Mouse (Mus musculus): ENCODE data around the gene Tial1. TPM values are rescaled to one million over a fixed set of nuclear protein-coding genes. Genes with fewer than 3 reads are reported as not detected.

Gene Tial1
- polyA plus RNA-seq, 1 experiment from 2014 or later: 17.3 TPM

GRCm38 (mm10) chr7:128391267-128392057 is 70.1 kb downstream of the Tial1 start:
- Histone ChIP-seq H3K27ac (ENCODE audit: low read depth, low read length) (no peak overlapping the region), H3K9ac (ENCODE audit: low read depth, low read length) (no peak overlapping the region), H3K9me3 (ENCODE audit: control insufficient read depth) (no peaks in the 10 kb centered on the region), H3K4me1 (replicated peaks; ENCODE audit: control insufficient read depth, insufficient read depth, low read length) (no peaks in the 10 kb centered on the region), H3K4me2 (replicated peaks; ENCODE audit: low read depth) (no peak overlapping the region), H3K4me3 (ENCODE audit: low read depth, low read length) (no peak overlapping the region), H3K36me3 (ENCODE audit: control insufficient read depth, insufficient read depth) (no peaks in the 10 kb centered on the region), H3K27me3 (replicated peaks; ENCODE audit: control insufficient read depth, insufficient read depth, low read length) (no peaks in the 10 kb centered on the region)
- 53% methylated on average over 12 of the region's 12 CpGs for WGBS
- TF ChIP-seq CTCF (IDR thresholded peaks at IDR 0.05; ENCODE audit: low read depth): no peak
- no peak for ATAC-seq

Small RNA genes within 50 kb of the gene (microRNA-seq; reads per million reads assigned to microRNA genes)
- gene Gm24365: not detected

Other genes starting within 250 kb of the Tial1 start
- 12.1 and 14.0 TPM in 2 replicates for gene Armc5, start 224.4 kb downstream of the Tial1 start, polyA plus RNA-seq (2015; fragmentation: Nextera tagmentation; extraction: Ambion mirVana)
- 3.6 and 4.2 TPM in 2 replicates for gene 9130023H24Rik, start 223.7 kb downstream of the Tial1 start, polyA plus RNA-seq (2015; fragmentation: Nextera tagmentation; extraction: Ambion mirVana)
- gene Tgfb1i1, start 214.9 kb downstream of the Tial1 start, polyA plus RNA-seq (2015; fragmentation: Nextera tagmentation; extraction: Ambion mirVana): 111 and 113 TPM in 2 replicates
- gene Slc5a2, start 196.1 kb downstream of the Tial1 start, polyA plus RNA-seq (2015; fragmentation: Nextera tagmentation; extraction: Ambion mirVana): not detected in 2 replicates
- gene BC017158, start 163.5 kb downstream of the Tial1 start, polyA plus RNA-seq (2015; fragmentation: Nextera tagmentation; extraction: Ambion mirVana): 32.6 and 34.7 TPM in 2 replicates
- gene Rgs10, start 43.0 kb downstream of the Tial1 start, polyA plus RNA-seq (2015; fragmentation: Nextera tagmentation; extraction: Ambion mirVana): 20.9 and 23.8 TPM in 2 replicates
- gene Bag3, start 61.9 kb upstream of the Tial1 start, polyA plus RNA-seq (2015; fragmentation: Nextera tagmentation; extraction: Ambion mirVana): 7.4 and 7.5 TPM in 2 replicates
- gene Inpp5f, start 149.6 kb upstream of the Tial1 start, polyA plus RNA-seq (2015; fragmentation: Nextera tagmentation; extraction: Ambion mirVana): 8.3 and 9.3 TPM in 2 replicates

All from intestine, postnatal 0 days (tissue).